Mouse (Mus musculus): ENCODE measurements around the gene Smap1.
"Not testable (repeated sequence)": the region's sequence is repeated elsewhere in the genome, so short reads cannot be mapped to it uniquely, and the experiment has no call there.

Smap1 gene

GRCm38 (mm10) chr1:23921711-23922529 lies at the start of gene Smap1:
Gene Smap1, minus strand, starts transcription at chr1:23922317.
- DNase-seq (ENCODE audit: low spot score): peak; percentile 40

GRCm38 (mm10) chr1:23971159-23971558 lies 49.0 kb upstream of the Smap1 start:
- not testable (repeated sequence) for DNase-seq (ENCODE audit: low spot score)

- DNase-seq (ENCODE audit: low spot score): no peak
Observed at GRCm38 (mm10) chr1:23968027-23968725, 46.1 kb upstream of the Smap1 start.

GRCm38 (mm10) chr1:23966226-23966625 lies 44.1 kb upstream of the Smap1 start:
- no peak for DNase-seq (ENCODE audit: low spot score)

GRCm38 (mm10) chr1:23959415-23959732 lies 37.3 kb upstream of the Smap1 start:
- DNase-seq (ENCODE audit: low spot score): no peak

GRCm38 (mm10) chr1:23958668-23959414 lies 36.7 kb upstream of the Smap1 start:
- DNase-seq (ENCODE audit: low spot score): no peak

GRCm38 (mm10) chr1:23958101-23958500 lies 36.0 kb upstream of the Smap1 start:
- DNase-seq (ENCODE audit: low spot score): no peak

- DNase-seq (ENCODE audit: low spot score): no peak
Observed at GRCm38 (mm10) chr1:23955539-23955938, 33.4 kb upstream of the Smap1 start.

GRCm38 (mm10) chr1:23953921-23954320 lies 31.8 kb upstream of the Smap1 start:
- DNase-seq (ENCODE audit: low spot score): no peak

- DNase-seq (ENCODE audit: low spot score): no peak
Observed at GRCm38 (mm10) chr1:23948778-23949699, 26.9 kb upstream of the Smap1 start.

- DNase-seq (ENCODE audit: low spot score): no peak
Observed at GRCm38 (mm10) chr1:23948290-23948689, 26.2 kb upstream of the Smap1 start.

- no peak for DNase-seq (ENCODE audit: low spot score)
Observed at GRCm38 (mm10) chr1:23944076-23944475, 22.0 kb upstream of the Smap1 start.

- no peak for DNase-seq (ENCODE audit: low spot score)
Observed at GRCm38 (mm10) chr1:23943146-23943940, 21.2 kb upstream of the Smap1 start.

- no peak for DNase-seq (ENCODE audit: low spot score)
Observed at GRCm38 (mm10) chr1:23935408-23935762, 13.3 kb upstream of the Smap1 start.

- DNase-seq (ENCODE audit: low spot score): no peak
Observed at GRCm38 (mm10) chr1:23934669-23935407, 12.7 kb upstream of the Smap1 start.

GRCm38 (mm10) chr1:23929410-23929809 lies 7.3 kb upstream of the Smap1 start:
- no peak for DNase-seq (ENCODE audit: low spot score)

GRCm38 (mm10) chr1:23928371-23928770 lies 6.3 kb upstream of the Smap1 start:
- no peak for DNase-seq (ENCODE audit: low spot score)

GRCm38 (mm10) chr1:23923779-23924708 lies 1.9 kb upstream of the Smap1 start:
- no peak for DNase-seq (ENCODE audit: low spot score)

- DNase-seq (ENCODE audit: low spot score): no peak
Observed at GRCm38 (mm10) chr1:23922530-23922884, 390 bp upstream of the Smap1 start.

All from ovary, postnatal 10 days (tissue).